Mouse (Mus musculus) urinary bladder, adult 2 months (tissue): Measurements from ENCODE around the gene Tfap2e. TPM values are rescaled to one million over a fixed set of nuclear protein-coding genes. Genes with fewer than 3 reads are reported as not detected.

Experiments
- DNase-seq: peaks from one replicate; pipeline ENCODE4 v3.0.0; 2022; ENCODE audit warnings: low spot score
- polyA plus RNA-seq: library from polyadenylated mRNA; depleted of rRNA; stranded (reverse); fragments of >200 nt; gene quantifications from 2 replicates; pipeline ENCODE4 v1.2.3, GENCODE M21; 2012; rRNA removed

The Tfap2e gene
- 0.04 TPM in 1 of 2 replicates, not detected in the other for polyA plus RNA-seq

DNA sequence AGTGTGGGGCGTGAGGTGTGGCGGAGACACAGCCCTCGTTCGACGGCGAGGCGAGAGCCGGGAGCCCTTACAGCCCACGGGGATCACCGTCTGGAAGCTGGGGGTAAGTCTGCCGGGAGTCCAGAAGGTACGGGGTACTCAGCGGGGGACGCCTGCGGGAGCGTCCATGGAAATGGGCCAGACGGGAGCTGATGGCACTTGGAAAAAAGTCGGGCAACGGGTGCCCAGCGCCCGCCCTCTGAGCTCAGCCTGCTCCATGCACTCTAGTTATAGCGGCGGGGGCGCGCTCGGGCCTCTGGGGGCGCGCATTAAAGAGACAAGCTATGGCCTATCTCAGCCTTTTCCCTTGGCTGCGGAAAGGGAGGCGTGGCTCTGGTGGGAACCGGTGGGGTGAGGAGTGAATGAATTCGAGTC lies at the start of gene Tfap2e:
TSS of gene Tfap2e (minus strand) at position 240 of the 414 bp plus-strand sequence.
- DNase-seq = no peak

DNA sequence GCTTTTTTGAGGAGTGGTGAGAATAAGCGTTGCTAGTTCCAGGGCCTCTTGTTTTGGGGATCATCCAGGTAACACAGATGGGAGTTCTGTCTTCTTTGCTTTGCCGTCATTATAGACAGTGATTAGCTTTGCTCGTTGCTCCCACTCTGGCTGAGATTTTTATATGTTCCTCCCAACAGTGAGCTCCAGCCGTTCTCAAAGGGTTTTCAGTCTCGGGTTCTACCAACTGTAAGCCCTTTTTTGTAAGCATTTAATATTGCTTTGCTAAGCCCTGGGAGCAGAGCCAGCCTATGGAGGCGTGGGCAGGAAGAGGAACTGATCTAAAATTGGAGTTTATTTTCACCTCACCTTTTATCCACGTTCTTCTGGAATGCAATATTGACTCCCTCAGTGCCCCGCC lies 47.0 kb upstream of the Tfap2e start:
- no peak for DNase-seq

DNA sequence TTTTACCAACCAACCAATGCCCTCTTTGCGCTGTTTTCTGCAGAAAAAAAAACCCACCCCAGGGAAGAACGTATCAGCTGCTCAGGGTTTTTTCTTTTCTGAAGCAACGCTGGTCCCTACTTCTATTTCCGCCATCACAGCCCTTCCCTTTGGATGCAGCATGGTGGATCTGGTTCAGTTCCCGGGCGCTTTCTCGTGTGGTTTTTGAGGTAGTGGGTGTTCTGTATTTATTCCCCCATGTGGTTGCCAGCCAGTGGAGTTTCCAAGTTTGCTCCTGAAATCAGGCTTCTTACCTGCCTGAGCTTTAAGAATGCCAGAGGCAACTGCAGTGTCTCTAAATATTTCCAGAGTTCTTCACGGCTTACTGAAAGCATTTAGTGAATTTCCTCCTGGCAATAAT lies 46.5 kb upstream of the Tfap2e start:
- DNase-seq = no peak

DNA sequence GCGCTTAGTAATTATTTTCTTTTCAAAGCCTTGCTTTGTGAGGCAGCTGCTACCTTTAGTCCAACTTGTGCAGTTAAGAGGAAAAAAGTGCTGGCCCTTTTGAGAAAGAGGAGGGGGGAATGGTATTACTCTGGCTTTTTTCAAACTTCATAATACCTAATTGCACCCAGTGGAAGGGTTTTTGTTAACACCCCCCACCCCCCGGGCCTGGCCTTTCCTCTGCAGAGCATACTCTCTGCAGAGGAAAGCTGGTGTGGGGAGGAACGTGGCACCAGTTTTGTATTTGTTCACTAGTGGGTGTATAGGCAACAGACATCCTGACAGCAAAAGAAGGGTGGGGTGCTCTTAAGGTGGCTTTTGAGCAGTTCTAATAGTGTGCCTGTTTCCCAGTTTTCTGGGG lies 45.8 kb upstream of the Tfap2e start:
- no peak for DNase-seq

GRCm38 (mm10) chr4:126779826-126780775 lies 44.1 kb upstream of the Tfap2e start:
- no peak for DNase-seq

- DNase-seq = no peak
Measured at GRCm38 (mm10) chr4:126779148-126779581, 43.1 kb upstream of the Tfap2e start.

- no peak for DNase-seq
Measured at GRCm38 (mm10) chr4:126775182-126775581, 39.1 kb upstream of the Tfap2e start.

DNA sequence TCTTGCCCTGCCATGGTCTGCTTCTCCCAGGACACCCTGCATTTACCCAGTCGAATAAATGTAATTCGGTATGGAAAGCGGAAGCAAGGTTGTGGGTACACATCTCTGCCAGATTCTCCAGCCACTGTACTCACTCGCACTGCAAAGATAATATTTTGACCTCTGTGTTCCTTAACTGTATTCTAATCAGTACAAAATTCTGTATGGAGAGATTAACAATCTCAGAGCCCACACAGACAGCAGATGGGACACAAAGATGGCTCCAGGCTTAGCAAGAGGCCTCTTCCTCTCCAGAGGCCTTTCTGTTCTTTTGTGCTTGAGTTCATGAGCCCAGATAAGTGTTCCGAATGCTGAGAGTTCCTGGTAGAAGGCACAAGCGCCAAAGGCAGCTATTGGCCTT lies 37.8 kb upstream of the Tfap2e start:
- no peak for DNase-seq

DNA sequence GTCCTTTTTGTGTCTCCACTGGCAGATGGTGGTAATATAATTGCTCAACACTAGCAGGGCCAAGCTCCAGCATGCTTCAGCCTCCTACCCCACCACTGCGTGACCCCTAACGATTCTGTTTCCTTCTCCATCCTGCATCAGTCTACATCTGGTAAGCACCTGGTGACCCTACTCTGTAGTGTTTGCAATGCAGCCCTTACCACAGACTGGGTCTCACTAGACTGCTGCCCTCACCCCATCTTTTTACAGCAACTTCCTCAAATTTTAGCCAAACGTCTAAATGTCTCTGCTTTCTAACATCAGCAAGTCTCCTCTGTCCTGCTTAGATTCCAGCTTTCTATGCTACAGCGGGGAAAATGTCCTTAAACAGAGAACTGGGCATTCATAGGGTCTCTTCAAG lies 34.8 kb upstream of the Tfap2e start:
- no peak for DNase-seq

- DNase-seq = no peak
Measured at GRCm38 (mm10) chr4:126769800-126770563, 33.9 kb upstream of the Tfap2e start.

DNA sequence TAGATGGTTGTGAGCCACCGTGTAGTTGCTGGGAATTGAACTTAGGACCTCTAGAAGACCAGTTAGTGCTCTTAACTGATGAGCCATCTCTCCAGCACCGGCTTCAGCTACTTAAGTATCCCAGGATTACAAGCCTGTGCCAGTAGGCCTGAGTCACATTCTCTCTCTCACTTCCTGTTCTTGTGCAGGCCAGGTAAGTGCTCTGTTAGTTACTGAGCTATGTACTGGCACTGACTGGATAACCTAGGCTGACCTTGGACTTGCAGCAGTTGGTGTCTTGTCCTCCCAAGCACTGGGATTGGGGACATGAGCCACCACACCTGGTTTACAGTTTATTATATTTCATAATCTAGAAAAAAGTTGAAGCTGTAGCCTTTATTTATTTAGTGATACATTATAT lies 27.4 kb upstream of the Tfap2e start:
- no peak for DNase-seq

- no peak for DNase-seq
Measured at GRCm38 (mm10) chr4:126762586-126763359, 26.7 kb upstream of the Tfap2e start.

DNA sequence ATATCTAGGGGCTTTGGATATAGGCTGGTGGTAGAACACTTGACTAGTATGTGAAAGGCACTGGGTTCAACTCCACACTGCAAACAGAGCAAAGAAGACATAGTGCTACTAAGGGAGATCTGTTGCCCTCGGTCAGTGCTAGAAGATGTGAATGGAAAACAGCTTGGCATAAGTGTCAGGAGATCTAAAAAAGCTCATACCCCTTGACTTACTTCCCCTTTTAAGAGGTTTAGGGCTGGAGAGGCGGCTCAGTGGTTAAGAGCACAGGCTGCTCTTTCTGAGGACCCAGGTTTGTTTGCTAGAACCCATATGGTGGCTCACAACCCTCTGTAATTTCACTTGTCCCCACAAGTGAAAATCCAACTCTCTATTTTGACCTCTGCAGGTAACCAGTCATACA lies 23.4 kb upstream of the Tfap2e start:
- no peak for DNase-seq

GRCm38 (mm10) chr4:126758299-126758698 lies 22.3 kb upstream of the Tfap2e start:
- no peak for DNase-seq

DNA sequence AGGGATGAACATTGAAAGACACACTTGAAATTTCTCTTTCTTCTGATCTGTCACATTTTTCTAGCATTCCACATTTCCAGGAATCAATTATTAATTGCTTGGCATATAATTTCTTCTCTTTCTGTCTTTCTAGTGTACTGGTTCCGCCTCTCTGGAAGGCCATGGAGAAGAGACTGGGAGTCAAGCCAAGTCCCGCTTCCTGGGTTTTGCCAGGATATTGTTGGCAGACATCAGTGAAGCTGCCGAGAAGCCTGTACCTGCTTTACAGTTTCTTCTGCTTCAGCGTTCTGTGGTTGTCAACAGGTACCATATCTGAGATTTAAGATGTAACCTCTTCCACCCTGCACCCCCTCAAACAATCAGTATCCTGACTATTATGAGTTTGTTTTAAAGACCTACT lies 20.7 kb upstream of the Tfap2e start:
- no peak for DNase-seq

DNA sequence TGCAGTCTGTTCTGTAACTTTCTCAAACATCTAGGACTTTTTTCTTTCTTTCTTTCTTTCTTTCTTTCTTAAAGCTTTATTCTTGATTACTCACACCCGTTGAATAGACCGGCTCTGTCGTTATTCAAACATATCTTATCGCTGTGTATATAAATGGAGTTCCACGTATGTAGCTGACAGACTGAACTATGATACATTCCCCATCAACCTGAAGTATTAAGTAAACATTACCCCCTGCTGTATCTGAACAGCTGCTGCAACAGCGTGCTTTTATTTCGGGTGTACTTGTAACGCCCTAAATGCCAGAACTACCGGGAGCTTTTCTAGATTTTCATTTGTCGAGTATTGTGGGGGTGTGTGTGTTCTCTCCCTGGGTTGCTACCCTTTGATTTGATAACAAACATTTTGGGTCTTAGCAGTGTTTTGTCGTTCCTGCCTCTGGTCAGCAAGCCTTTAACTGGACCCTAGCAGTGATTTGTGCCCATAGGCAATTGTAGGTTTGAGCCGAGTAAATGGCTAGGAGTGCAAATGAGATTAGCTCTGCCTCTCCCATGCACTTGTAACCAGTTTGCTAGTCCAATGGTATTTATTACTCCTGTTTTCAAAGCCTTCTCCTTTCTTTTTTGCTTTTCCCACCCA lies 18.8 kb upstream of the Tfap2e start:
- DNase-seq = no peak

- no peak for DNase-seq
Measured at GRCm38 (mm10) chr4:126754231-126754611, 18.2 kb upstream of the Tfap2e start.

DNA sequence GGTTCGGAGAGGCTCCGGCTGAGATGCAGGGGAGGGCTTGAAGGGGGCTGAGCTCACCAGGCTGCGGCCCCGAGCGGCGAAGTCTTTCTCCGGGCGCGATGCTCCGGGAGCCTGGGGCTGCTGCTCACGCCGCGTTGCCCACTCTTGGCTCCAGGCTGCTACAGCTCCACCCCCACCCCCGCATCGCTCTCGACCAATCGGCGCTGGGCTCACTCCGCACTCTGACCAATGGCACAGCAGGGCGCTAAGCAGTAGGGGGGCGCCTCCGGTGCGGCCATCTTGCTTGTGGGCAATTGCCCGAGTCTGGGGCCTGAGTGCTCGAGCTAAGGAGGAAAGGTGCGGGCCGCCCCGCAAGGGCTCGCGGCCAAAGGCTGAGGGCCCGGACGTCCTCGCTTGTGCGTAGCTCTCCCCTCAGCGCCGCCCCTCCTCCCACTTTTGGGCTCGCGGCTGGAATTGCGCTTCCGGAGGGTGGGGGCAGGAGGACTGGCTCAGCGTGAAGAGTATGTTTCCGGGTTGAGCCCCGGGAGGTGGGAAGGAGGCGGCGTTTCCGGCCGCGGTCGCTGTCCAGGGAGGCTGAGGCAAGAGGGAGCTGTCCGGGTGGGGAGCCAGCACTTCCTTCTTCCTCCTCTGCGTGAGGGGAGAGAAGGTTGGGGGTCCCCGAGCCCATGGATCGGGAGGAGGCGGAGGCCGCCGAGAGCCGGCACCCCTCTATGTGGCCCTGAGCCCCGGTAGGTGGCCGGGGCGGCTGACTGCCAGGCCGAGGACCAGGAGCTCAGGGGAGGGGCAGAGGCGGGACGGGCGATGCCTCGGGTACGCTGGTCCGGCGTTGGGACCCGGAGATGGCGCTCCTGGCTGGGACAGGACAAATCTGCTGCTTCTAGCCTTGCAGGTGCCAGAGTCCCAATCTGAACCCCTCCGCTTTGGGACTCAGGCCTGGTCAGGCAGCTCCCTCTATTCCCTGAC lies 17.5 kb upstream of the Tfap2e start, which contains the start of the genes Ncdn and AU040320:
TSS of gene Ncdn (minus strand) at position 171 of the 963 bp plus-strand sequence.
TSS of gene AU040320 (plus strand) at position 277 of the 963 bp plus-strand sequence.
- DNase-seq = peak; percentile 97

DNA sequence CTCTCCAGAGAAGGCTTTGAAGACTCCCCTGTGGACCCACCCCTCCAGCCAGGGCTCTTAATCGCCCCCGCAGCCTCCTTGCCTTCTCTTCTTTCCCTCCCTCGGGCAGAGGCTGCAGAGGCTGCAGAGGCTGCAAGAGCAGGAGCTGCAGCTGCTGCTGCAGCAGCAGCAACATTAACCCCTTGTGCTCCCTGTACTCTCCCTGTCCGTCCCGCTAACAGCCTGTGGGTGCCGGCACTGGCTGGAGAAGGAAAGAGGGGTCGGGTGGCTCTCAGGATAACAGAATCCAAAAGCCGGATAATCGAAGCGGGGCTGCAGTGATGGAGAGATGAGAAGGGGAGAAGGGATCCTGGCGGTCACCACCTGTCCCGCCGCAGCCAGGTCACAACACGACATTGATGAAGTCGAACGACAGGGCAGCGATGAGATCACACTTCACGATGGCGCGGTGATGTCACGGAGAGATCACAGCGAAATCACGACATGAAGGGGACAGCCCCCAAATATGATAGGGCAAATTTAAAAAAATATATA lies 16.6 kb upstream of the Tfap2e start:
- DNase-seq = no peak
